Mouse (Mus musculus) urinary bladder, postnatal 4 days (tissue): Measurements from ENCODE around the gene Col25a1.

ENCODE experiments used
- DNase-seq, 2 experiments: peaks; one replicate each; pipeline ENCODE4 v3.0.0; 2021 to 2022; ENCODE audit warnings: low spot score in 2 of 2

Col25a1 gene

DNA sequence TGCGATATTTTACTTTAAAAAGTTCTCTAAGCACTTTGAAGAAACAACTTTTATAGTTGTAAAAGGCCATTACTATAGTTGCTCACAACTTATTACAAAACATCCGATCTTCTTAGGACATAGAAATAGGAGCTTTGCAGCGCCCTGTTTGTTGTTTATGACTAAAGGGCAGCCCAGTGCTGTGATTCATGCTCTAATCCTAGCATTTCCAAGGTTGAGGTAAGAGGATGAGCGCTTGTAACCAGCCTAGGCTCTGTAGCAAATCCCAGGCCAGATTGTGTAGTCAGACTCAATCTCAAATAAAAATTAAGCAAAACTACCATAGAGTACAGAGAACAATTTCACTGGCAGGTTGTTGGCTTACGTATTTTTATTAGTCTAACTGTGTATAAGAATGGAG is 246.5 kb downstream of the Col25a1 start:
- no peak for DNase-seq

DNA sequence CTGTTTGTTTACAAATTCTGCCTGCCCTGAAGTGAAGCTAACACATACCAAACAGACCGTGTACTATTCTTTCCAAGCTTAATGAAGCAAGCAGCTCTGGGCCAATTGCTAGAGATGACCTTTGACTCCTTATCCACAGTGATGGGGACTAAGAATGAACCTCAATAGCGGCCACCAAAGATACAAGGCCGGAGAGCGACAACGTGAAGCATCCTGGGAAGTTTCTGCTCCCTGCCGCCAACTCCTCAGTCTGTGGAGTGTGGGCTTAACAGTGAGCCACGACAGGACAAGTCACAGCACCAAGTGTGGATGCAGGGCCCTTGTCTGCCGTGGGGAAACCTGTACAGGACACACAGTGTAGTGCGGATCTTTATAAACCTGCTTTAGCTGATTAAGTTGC is 247.3 kb downstream of the Col25a1 start:
- DNase-seq, result no peak

DNA sequence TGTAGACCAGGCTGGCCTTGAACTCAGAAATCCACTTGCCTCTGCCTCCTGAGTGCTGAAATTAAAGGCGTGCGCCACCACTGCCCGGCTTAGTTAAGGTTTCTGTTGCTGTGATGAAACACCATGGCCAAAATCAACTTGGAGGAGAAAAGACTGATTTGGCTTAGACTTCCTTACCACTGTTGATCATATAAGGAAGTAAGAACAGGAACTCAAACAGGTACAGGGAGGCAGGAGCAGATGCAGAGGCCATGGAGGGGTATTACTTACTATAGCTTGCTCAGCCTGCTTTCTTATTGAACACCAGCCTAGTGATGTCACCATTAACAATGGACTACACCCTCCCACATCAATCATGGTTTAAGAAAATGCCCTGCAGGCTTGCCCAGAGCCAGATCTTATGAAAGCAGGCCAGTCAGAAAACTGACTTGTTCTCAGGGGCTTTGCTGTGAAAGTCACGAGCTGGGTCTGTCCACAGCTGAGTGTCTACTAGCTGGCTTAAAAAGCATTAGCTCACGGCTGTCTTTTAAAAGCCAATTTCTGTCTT is 249.1 kb downstream of the Col25a1 start:
- no peak for DNase-seq

DNA sequence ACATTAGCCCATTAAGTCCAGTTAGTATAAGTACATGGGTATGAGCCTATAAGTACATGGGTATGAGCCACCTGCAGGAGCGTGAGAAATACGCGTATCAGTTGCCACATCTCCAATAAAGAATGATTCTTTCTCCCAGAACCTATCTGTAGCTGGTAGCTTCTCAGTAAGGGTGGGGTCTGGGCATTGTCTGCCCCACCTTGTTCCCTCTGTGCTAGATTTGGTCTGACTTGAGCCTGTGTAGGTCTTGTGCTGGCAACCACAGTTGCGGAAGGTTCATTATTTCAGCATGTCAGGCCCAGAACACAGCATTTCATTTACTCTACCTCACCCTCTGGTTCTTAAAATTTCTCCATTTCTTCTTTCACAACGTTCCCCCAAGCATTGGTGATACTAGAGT is 250.4 kb downstream of the Col25a1 start:
- DNase-seq, result no peak

DNA sequence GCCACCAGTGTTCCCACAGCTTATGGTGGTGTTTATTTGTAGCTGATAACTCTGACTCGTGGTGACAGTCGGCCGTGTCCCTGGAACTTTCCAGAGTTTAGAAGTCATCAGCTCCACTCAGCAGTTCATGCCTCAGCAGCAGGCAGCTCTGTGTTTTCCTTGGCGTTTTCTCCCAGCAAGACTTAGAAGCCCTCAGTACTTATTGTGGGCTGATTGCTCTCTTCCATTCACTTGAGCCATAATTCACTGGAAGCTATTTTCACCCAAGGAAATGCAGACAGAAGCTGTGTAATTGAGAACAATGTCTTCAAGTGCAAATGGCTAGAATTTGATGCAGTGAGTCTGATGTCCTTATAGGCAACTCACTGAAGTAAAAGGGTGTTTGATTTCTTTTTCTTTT is 254.6 kb downstream of the Col25a1 start:
- no peak for DNase-seq

GRCm38 (mm10) chr3:130387156-130387555 is 255.9 kb downstream of the Col25a1 start:
- DNase-seq, result no peak

GRCm38 (mm10) chr3:130389261-130389975 is 258.1 kb downstream of the Col25a1 start:
- DNase-seq, result no peak

DNA sequence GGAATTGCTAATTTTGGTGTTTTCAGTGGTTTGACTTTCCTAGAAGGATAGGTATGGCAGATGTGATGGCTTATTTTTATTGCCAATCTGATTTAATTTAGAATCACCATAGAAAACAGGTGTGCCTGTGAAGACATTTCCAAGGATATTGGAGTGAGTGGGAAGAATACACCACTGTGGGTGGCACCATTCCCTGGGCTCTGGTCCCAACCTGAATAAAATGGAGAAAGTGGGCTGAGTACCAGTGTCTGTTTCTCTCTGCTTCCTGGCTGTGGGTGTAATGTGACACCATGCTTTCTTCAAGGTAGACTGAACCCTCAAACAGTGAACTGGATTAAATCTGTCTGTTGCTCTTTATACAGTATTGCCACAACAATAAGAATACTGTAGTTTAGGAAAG is 265.3 kb downstream of the Col25a1 start:
- no peak for DNase-seq

DNA sequence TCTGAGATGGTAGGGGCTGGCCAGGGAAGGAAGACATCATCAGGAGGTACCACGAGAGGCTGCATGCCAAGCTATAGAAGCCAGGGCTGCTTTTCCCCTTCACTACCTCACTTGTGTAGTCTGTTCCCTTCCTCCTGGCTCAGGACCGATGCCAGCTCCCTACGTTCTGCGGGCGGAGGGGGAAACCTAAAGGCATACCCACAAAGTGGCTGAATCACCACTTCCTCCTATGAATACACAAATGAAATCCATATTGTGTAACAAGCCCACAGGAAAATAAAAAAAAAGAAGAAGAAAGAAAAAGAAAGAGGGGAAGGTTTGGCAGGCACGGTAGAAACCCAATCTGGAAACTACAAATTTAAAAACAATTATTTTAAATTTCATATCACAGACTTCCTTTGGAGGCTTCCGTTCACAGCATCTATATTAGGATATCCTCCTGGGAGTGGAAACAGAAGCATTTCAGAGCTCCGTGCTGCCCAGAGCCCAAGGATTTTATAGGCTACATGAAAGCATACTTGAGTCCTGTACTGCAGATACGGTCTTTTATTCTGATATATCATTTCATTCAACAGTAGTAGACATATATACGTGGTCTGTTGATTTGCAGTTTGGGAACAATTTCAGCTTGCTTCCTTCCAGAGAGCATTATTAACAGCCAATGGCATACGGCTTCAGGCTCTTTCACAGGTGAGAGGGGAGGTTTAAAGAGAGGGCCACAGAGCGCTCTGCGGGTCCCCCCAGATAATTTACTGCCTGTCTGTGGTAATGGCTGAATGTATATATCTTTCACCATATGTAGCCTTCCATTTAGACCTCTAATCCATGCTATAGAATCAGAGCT is 269.6 kb downstream of the Col25a1 start:
- DNase-seq, result no peak

DNA sequence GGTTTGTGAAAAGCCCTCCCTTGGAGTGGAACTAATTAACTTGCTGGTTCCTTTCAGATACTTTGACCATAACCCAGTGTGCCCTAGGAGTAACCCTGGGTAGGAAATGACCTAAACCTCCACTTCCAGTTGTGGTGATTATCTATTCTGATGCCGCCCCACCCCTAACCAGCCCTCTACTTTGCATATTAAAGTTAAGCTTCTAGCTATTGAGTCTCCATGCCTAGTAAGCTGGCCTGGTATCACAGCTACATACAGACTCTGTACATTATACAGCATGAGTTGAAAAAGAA is 270.2 kb downstream of the Col25a1 start:
- DNase-seq, result no peak

GRCm38 (mm10) chr3:130404525-130405409 is 273.5 kb downstream of the Col25a1 start:
- no peak for DNase-seq

DNA sequence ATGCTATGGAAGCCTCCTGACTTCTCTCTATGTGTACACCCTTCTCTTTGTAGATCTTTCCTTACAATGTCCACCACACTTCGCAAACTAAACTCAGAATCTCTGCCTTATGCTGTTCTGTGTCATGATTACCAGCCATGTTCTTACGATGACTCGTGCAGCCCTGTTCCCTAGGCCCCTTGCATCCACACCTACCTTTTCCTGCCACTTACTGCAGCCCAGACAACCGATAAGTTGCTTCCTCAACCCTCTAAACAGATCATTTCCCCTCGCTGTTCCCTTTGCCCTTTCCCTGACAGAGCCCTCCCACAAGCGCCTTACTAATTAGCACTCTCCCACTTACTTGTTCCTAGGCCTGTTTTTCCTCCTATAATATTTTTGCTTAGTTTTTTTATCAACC is 275.9 kb downstream of the Col25a1 start:
- DNase-seq, result no peak

- DNase-seq, result no peak
Observed at GRCm38 (mm10) chr3:130413239-130413638, 281.9 kb downstream of the Col25a1 start.

DNA sequence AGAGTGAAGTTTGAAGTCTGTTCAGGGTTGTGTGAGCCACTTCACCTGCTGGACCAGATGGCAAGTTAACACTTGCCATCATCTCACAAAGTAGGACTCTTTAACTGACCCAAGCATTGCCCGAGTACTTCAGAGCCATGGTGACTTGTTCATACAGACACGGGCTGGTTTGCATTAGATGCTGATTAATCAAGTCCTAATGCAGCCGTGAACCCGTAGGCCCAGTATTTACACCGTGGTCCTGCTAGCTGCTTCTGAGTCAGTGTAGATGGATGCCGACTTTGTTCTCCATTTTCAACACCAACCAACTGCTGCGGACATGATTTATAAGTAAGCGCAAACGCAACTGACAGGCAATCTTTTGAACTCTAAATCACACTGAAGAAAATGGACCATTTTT is 287.6 kb downstream of the Col25a1 start:
- DNase-seq, result no peak

GRCm38 (mm10) chr3:130428796-130429195 is 297.5 kb downstream of the Col25a1 start:
- no peak for DNase-seq

- DNase-seq, result no peak
Observed at GRCm38 (mm10) chr3:130430052-130430451, 298.8 kb downstream of the Col25a1 start.

DNA sequence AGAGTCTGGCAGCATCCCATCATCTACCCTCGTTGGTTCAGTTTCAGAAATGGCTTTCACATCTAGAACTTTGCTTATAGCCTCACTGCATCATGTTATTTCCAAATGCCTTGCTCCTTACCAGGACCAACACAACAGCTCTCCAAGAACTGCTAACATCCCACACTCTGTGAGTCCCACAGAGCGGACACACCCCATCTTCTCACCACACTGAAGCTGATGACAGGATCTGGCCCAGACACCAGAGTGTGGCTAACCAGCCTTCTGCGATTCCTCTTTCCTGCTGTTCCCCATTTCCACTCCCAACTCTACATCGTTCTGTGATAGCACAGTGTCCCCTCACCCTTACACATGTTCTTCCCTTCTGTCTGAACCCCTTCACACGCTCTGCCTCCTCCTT is 301.5 kb downstream of the Col25a1 start:
- DNase-seq, result no peak

DNA sequence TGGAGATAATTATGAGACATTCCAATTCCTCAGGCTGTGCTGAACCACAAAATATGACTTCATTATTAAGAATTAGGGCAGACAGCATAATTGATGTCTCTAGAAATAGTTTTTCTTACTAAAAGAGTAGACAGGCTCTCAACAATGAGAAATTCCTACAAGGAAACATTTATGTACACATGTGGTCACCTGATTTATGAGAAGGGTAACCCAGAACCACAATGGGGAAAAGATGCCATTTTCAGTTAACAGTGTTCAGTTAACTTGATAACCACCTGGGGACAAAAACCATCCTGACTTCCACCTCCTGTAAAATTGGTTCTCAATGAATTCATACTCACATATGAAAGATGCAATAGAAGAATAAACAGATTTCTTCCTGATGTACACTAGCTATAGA is 305.7 kb downstream of the Col25a1 start:
- DNase-seq, result no peak

DNA sequence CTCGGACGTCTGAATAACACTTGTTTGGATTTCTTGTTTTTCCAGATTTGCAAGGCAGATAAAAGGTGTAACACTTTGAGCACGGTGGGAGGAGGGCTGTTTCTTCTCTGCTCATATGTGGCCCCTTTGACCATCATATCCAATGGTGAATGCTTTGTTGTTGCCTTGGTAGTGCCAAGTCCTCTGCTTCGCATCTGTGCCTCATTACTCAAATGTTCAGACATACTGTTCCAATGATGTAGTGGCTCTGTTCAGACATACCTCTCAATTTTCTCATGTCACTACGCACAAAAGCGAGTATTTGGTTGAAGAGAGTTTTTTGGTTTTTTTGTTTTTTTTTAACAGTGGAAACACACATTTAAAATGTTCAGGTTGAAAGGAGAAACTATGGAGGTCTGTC is 308.5 kb downstream of the Col25a1 start:
- no peak for DNase-seq

- DNase-seq, result no peak
Observed at GRCm38 (mm10) chr3:130440689-130441088, 309.4 kb downstream of the Col25a1 start.

- no peak for DNase-seq
Observed at GRCm38 (mm10) chr3:130443842-130444627, 312.7 kb downstream of the Col25a1 start.
